Mouse (Mus musculus) MEL (cell line): Measurements from ENCODE around the gene Ryk.

Experiments
- CTCF ChIP-seq, 3 experiments: IDR thresholded peaks in 2 of 3; conservative IDR thresholded peaks in 1 of 3; 2 replicates each; pipeline ENCODE4 v1.5.1; 2011 to 2012; ENCODE audit warnings: low read length in 3 of 3, low read depth in 2 of 3, mild to moderate bottlenecking in 2 of 3, improper control_type of control experiment in 1 of 3, inconsistent platforms in 1 of 3, mixed read lengths in 1 of 3, moderate library complexity in 1 of 3; ENCODE audit not compliant: control insufficient read depth in 1 of 3, insufficient read depth in 1 of 3, poor library complexity in 1 of 3, severe bottlenecking in 1 of 3
- E2F4 ChIP-seq: IDR thresholded peaks from 2 replicates; pipeline ENCODE4 v1.6.1; 2011; ENCODE audit warnings: low read depth, low read length, improper control_type of control experiment, borderline replicate concordance
- JUND ChIP-seq: IDR thresholded peaks from 2 replicates; pipeline ENCODE4 v1.6.1; 2011; ENCODE audit warnings: low read depth, mild to moderate bottlenecking, improper control_type of control experiment, low read length
- NELFE ChIP-seq: IDR thresholded peaks from 2 replicates; pipeline ENCODE4 v1.6.1; 2011; ENCODE audit warnings: low read depth, low read length, improper control_type of control experiment
- POLR2A ChIP-seq, 2 experiments: IDR thresholded peaks; 2 replicates each; pipeline ENCODE4 v1.6.1; 2011 to 2012; ENCODE audit warnings: low read length in 2 of 2, mild to moderate bottlenecking in 2 of 2, control low read depth in 1 of 2, improper control_type of control experiment in 1 of 2, low read depth in 1 of 2, moderate library complexity in 1 of 2; ENCODE audit not compliant: control insufficient read depth in 1 of 2, insufficient read depth in 1 of 2, poor library complexity in 1 of 2

DNA sequence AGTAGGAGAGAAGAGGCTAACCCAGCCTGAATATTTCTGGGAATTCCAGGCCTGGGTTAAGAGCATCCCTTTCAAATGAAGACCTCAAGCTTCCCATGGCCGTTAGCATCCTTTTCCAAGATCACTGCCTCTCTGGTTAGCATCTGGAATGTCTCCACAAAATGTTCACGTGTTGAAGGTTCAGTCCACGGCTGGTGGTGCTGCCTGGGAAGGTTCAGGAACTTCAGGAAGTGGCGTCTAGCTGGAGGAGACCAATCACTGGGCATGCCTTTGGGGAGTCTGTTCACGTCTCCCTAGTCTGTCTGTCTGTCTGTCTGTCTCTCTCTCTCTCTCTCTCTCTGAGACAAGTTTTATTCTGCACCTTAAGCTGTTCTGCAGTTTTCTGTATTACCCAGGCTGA, 84.8 kb downstream of the Ryk start:
- TF ChIP-seq POLR2A (IDR thresholded peaks at IDR 0.05; ENCODE audit: control insufficient read depth in 1 of 2, insufficient read depth in 1 of 2, low read depth in 1 of 2, low read length in 2 of 2, poor library complexity in 1 of 2) (no peak), NELFE (no peak), CTCF (IDR thresholded peaks at IDR 0.05 in 2 of 3, conservative IDR thresholded peaks at IDR 0.05 in 1 of 3; ENCODE audit: control insufficient read depth in 1 of 3, insufficient read depth in 1 of 3, low read depth in 2 of 3, low read length in 3 of 3, poor library complexity in 1 of 3, severe bottlenecking in 1 of 3) (no peak), JUND (no peak), E2F4 (no peak)
